Mouse (Mus musculus) spleen, adult 2 months (tissue): ENCODE measurements around the gene Nectin4.

Experiments
- CTCF ChIP-seq: fragments of 200-500 bp; IDR thresholded peaks from 2 replicates; pipeline ENCODE4 v1.5.1; 2011; ENCODE audit warnings: mild to moderate bottlenecking, inconsistent platforms; ENCODE audit not compliant: insufficient read depth, insufficient read length, insufficient replicate concordance; ENCODE audit errors: extremely low read depth
- POLR2A ChIP-seq: fragments of 200-500 bp; IDR thresholded peaks from 2 replicates; pipeline ENCODE4 v1.6.1; 2011; ENCODE audit warnings: low read depth, low read length, inconsistent platforms

GRCm38 (mm10) chr1:171413608-171414007 is 43.7 kb downstream of the Nectin4 start:
- TF ChIP-seq CTCF (no peak), POLR2A (no peak)
